Mouse (Mus musculus): Measurements from ENCODE around the gene Hba-x. TPM values are rescaled to one million over a fixed set of nuclear protein-coding genes. Genes with fewer than 3 reads are reported as not detected.

Hba-x gene
- polyA plus RNA-seq, 1 experiment, result 1.9 TPM

DNA sequence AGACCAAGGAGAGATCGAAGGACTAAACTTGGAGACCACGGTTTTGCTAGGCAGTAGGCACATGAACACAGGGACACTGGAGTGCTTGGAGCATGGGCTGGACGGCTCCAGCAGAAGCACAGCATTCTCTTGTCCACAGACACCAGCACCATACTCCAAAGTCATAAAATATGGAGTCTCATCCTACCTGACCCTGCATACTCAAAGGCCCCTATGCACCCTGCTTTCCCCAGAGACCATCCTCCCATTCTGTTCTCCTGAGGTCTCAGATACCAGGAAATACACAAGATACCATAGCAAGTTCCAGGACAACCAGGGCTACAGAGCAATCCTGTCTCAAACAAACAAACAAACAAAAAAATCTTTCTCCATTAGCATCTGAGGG is 38.8 kb upstream of the Hba-x start:
- DNase-seq, result no peak
- Histone ChIP-seq H3K4me1 (replicated peaks; ENCODE audit: control insufficient read depth, insufficient read depth, low read length) (no peaks in the 10 kb centered on the region; the same call in 1 of the 2 replicates), H3K36me3 (ENCODE audit: control insufficient read depth, insufficient read depth, low read length) (peaks cover 10% of the 10 kb centered on the region), H3K27me3 (ENCODE audit: control insufficient read depth, insufficient read depth, low read length) (no peaks in the 10 kb centered on the region), H3K27ac (ENCODE audit: control insufficient read depth, insufficient read depth, low read length) (no peak overlapping the region), H3K4me3 (ENCODE audit: control insufficient read depth, insufficient read depth, low read length) (no peak overlapping the region)
- 97% methylated on average over 3 of the region's 3 CpGs for WGBS
- no peak for TF ChIP-seq CTCF (IDR thresholded peaks at IDR 0.05; ENCODE audit: borderline replicate concordance, control insufficient read depth, extremely low read depth, insufficient read depth, low read length, poor library complexity)
- TF ChIP-seq POLR2A (IDR thresholded peaks at IDR 0.05; ENCODE audit: control insufficient read depth, extremely low read depth, insufficient read depth, low read length, poor library complexity), result no peak

DNA sequence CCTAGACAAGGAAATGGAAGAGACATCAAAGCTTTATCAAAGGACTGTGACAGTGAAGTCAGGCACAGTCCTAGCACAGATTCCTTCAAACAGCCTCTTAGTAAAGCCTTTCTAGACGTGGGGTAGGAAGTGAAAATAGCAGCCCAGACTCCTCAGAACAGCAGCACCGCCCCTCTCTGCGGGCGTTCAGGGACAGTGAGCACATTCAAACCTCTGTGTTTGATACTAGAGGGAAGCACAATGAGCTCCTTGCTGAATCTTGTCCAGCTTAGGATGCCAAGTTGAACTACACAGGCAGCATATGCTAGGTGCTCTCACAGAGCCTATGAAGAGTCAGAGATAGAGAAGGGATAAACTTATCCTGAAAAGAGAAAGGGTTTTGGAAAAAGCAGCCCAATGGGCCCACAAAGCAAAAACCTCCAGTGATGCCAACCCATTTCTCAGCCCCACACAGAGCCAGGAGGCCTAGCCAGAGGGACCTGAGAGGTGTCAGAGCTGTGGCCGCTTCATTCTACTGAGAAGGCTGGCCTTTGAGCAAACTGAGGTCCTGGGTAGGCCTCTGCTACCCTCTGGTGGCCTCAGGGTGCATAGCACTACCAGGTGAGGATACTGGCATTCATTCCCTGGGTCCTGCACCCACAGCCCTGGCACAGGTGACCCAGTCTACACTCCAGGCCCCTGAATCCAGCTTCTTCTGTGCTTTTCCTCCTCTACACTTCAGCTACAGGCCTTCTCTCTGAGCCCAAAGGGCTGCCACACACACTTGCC is 37.9 kb upstream of the Hba-x start:
- H3K27me3 ChIP-seq (ENCODE audit: control insufficient read depth, insufficient read depth, low read length), result no peaks in the 10 kb centered on the region

DNA sequence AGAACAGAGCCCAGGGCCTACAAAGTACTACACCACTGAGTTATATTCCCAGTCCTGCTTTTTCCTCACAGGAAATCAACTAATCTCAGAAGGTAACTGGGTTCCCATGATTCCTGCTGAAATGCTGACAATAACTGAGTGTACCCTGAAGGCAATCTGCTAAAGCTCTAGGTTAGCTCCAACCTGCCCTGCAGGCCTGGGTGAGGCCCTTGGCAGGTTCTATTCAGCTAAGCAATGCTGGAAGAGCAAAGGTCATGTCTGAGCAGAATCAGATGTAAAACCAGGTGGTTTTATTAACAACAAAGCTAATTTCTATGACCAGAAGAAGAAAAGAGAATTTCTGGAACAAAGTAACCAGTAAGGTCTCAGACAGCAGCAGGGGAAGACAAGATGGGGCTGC is 34.8 kb upstream of the Hba-x start:
- H3K27me3 ChIP-seq (ENCODE audit: control insufficient read depth, insufficient read depth, low read length), result no peaks in the 10 kb centered on the region
- H3K36me3 ChIP-seq (ENCODE audit: control insufficient read depth, insufficient read depth, low read length), result no peaks in the 10 kb centered on the region; the same call in 1 of the 2 replicates
- TF ChIP-seq CTCF (IDR thresholded peaks at IDR 0.05; ENCODE audit: borderline replicate concordance, control insufficient read depth, extremely low read depth, insufficient read depth, low read length, poor library complexity) (no peak), POLR2A (IDR thresholded peaks at IDR 0.05; ENCODE audit: control insufficient read depth, extremely low read depth, insufficient read depth, low read length, poor library complexity) (no peak)
- no peak for DNase-seq
- no peaks in the 10 kb centered on the region; the same call in none of the 2 replicates for H3K4me1 ChIP-seq (replicated peaks; ENCODE audit: control insufficient read depth, insufficient read depth, low read length)
- no peak overlapping the region for H3K4me3 ChIP-seq (ENCODE audit: control insufficient read depth, insufficient read depth, low read length)
- H3K27ac ChIP-seq (ENCODE audit: control insufficient read depth, insufficient read depth, low read length), result no peak overlapping the region

More for the DNA sequence above, 37.9 kb upstream of the Hba-x start:
- peaks cover 8% of the 10 kb centered on the region for H3K36me3 ChIP-seq (ENCODE audit: control insufficient read depth, insufficient read depth, low read length)
- H3K27ac ChIP-seq (ENCODE audit: control insufficient read depth, insufficient read depth, low read length), result no peak overlapping the region
- no peaks in the 10 kb centered on the region; the same call in none of the 2 replicates for H3K4me1 ChIP-seq (replicated peaks; ENCODE audit: control insufficient read depth, insufficient read depth, low read length)
- WGBS, result 82% methylated on average over 5 of the region's 5 CpGs
- no peak overlapping the region for H3K4me3 ChIP-seq (ENCODE audit: control insufficient read depth, insufficient read depth, low read length)
- no peak for TF ChIP-seq POLR2A (IDR thresholded peaks at IDR 0.05; ENCODE audit: control insufficient read depth, extremely low read depth, insufficient read depth, low read length, poor library complexity)
- peak; percentile 93 for TF ChIP-seq CTCF (IDR thresholded peaks at IDR 0.05; ENCODE audit: borderline replicate concordance, control insufficient read depth, extremely low read depth, insufficient read depth, low read length, poor library complexity)
- peak; percentile 79 for DNase-seq

DNA sequence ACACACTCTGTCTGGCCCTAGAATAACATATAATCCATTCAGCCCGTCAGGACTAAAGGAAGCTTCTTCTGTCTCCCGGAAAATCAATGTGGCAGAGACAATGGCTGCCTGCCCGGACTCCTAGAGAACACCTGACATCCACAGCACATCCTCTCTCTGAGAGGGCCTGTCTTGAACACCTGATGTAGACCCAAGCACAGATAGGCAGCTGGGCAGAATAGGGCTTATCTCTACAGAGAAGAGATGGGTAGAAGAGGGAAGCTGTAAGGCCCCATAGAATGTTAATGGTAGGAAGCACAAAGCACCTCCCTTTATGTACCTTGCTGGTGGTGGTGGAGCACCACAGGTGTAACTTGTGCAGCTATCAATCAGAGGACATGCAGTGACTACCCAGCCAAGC is 34.0 kb upstream of the Hba-x start:
- Histone ChIP-seq H3K36me3 (ENCODE audit: control insufficient read depth, insufficient read depth, low read length) (no peaks in the 10 kb centered on the region; the same call in 1 of the 2 replicates), H3K4me1 (replicated peaks; ENCODE audit: control insufficient read depth, insufficient read depth, low read length) (peaks cover 3% of the 10 kb centered on the region), H3K27ac (ENCODE audit: control insufficient read depth, insufficient read depth, low read length) (no peak overlapping the region), H3K4me3 (ENCODE audit: control insufficient read depth, insufficient read depth, low read length) (no peak overlapping the region), H3K27me3 (ENCODE audit: control insufficient read depth, insufficient read depth, low read length) (no peaks in the 10 kb centered on the region)
- DNase-seq, result no peak
- WGBS, result 94% methylated on average over 3 of the region's 3 CpGs
- TF ChIP-seq POLR2A (IDR thresholded peaks at IDR 0.05; ENCODE audit: control insufficient read depth, extremely low read depth, insufficient read depth, low read length, poor library complexity) (no peak), CTCF (IDR thresholded peaks at IDR 0.05; ENCODE audit: borderline replicate concordance, control insufficient read depth, extremely low read depth, insufficient read depth, low read length, poor library complexity) (no peak)

GRCm38 (mm10) chr11:32243205-32243955 is 32.8 kb upstream of the Hba-x start:
- no peaks in the 10 kb centered on the region; the same call in 1 of the 2 replicates for H3K36me3 ChIP-seq (ENCODE audit: control insufficient read depth, insufficient read depth, low read length)
- no peak for DNase-seq
- 82% methylated on average over 7 of the region's 7 CpGs for WGBS
- TF ChIP-seq CTCF (IDR thresholded peaks at IDR 0.05; ENCODE audit: borderline replicate concordance, control insufficient read depth, extremely low read depth, insufficient read depth, low read length, poor library complexity), result no peak
- TF ChIP-seq POLR2A (IDR thresholded peaks at IDR 0.05; ENCODE audit: control insufficient read depth, extremely low read depth, insufficient read depth, low read length, poor library complexity), result no peak
- no peaks in the 10 kb centered on the region for H3K27me3 ChIP-seq (ENCODE audit: control insufficient read depth, insufficient read depth, low read length)
- no peak overlapping the region for H3K27ac ChIP-seq (ENCODE audit: control insufficient read depth, insufficient read depth, low read length)
- peaks cover 9% of the 10 kb centered on the region for H3K4me1 ChIP-seq (replicated peaks; ENCODE audit: control insufficient read depth, insufficient read depth, low read length)
- no peak overlapping the region for H3K4me3 ChIP-seq (ENCODE audit: control insufficient read depth, insufficient read depth, low read length)

DNA sequence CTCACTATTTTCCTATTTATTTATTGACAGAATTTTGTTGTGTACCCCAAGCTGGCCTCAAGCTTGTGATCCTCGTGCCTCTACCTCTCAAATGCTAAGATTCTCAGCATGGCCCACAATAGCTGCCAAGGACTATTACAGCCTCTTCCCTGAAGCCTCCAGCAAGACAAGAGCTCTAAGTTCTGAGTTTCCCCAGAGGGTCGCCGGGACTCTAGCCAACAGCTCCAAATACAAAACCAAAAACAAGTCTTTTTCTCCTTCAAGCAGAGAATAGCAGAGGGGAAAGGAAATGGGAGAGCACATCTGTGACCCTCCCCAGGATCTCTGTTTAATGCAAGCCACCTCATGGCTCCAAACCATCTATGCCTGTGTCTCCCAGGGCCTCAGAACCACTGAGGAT is 32.1 kb upstream of the Hba-x start:
- Histone ChIP-seq H3K36me3 (ENCODE audit: control insufficient read depth, insufficient read depth, low read length) (no peaks in the 10 kb centered on the region; the same call in 1 of the 2 replicates), H3K27ac (ENCODE audit: control insufficient read depth, insufficient read depth, low read length) (no peak overlapping the region), H3K4me1 (replicated peaks; ENCODE audit: control insufficient read depth, insufficient read depth, low read length) (peaks cover 9% of the 10 kb centered on the region), H3K27me3 (ENCODE audit: control insufficient read depth, insufficient read depth, low read length) (no peaks in the 10 kb centered on the region), H3K4me3 (ENCODE audit: control insufficient read depth, insufficient read depth, low read length) (no peak overlapping the region)
- DNase-seq, result no peak
- TF ChIP-seq POLR2A (IDR thresholded peaks at IDR 0.05; ENCODE audit: control insufficient read depth, extremely low read depth, insufficient read depth, low read length, poor library complexity) (no peak), CTCF (IDR thresholded peaks at IDR 0.05; ENCODE audit: borderline replicate concordance, control insufficient read depth, extremely low read depth, insufficient read depth, low read length, poor library complexity) (no peak)
- WGBS, result 91% methylated on average over 3 of the region's 3 CpGs
